Mouse (Mus musculus) liver, adult (tissue): Measurements from ENCODE around the gene Mum1.

ENCODE experiments used
- GATA4 ChIP-seq: IDR thresholded peaks from 2 replicates; pipeline ENCODE4 v1.6.1; 2014; ENCODE audit warnings: mild to moderate bottlenecking, low read length; ENCODE audit not compliant: insufficient replicate concordance

Gene Mum1

GRCm38 (mm10) chr10:80237020-80237419 is 10.8 kb downstream of the Mum1 start:
- TF ChIP-seq GATA4: no peak

- no peak for TF ChIP-seq GATA4
These were observed 12.1 kb downstream of the Mum1 start for GRCm38 (mm10) chr10:80238306-80238705.

- TF ChIP-seq GATA4: no peak
These were observed 13.6 kb downstream of the Mum1 start for GRCm38 (mm10) chr10:80239791-80240190.

GRCm38 (mm10) chr10:80242088-80242487 is 15.9 kb downstream of the Mum1 start:
- no peak for TF ChIP-seq GATA4

GRCm38 (mm10) chr10:80242607-80243006 is 16.4 kb downstream of the Mum1 start:
- TF ChIP-seq GATA4: no peak

GRCm38 (mm10) chr10:80244791-80245399 is 18.7 kb downstream of the Mum1 start:
- TF ChIP-seq GATA4: no peak

- peak; percentile 55; the same call in 1 of the 2 replicates for TF ChIP-seq GATA4
These were observed 19.4 kb downstream of the Mum1 start for GRCm38 (mm10) chr10:80245600-80245999.

- no peak for TF ChIP-seq GATA4
These were observed 21.6 kb downstream of the Mum1 start for GRCm38 (mm10) chr10:80247849-80248248.

GRCm38 (mm10) chr10:80248971-80249640 is 22.9 kb downstream of the Mum1 start, which contains the start of gene Ndufs7:
Gene Ndufs7, plus strand, starts transcription at chr10:80249121.
- TF ChIP-seq GATA4: peak; percentile 12; the same call in 1 of the 2 replicates

- no peak for TF ChIP-seq GATA4
These were observed 23.8 kb downstream of the Mum1 start for GRCm38 (mm10) chr10:80250059-80250458.

- TF ChIP-seq GATA4: no peak
These were observed 24.3 kb downstream of the Mum1 start for GRCm38 (mm10) chr10:80250573-80250972.

GRCm38 (mm10) chr10:80252011-80252410 is 25.8 kb downstream of the Mum1 start:
- no peak for TF ChIP-seq GATA4

- no peak for TF ChIP-seq GATA4
These were observed 26.4 kb downstream of the Mum1 start for GRCm38 (mm10) chr10:80252493-80253274.

- no peak for TF ChIP-seq GATA4
These were observed 27.3 kb downstream of the Mum1 start for GRCm38 (mm10) chr10:80253551-80253950.

GRCm38 (mm10) chr10:80254331-80255297 is 28.4 kb downstream of the Mum1 start:
- no peak for TF ChIP-seq GATA4

GRCm38 (mm10) chr10:80255881-80256535 is 29.8 kb downstream of the Mum1 start:
- TF ChIP-seq GATA4: no peak
